Comparison of ENCODE assay signal across 9 mouse cellular contexts in genomic region chr5:118083060-118083638, GRCm38 (mm10). TPM values are rescaled to one million over a fixed set of nuclear protein-coding genes. Genes with fewer than 3 reads are reported as not detected.
DNase-seq lines count a peak whose midpoint lies in the region; ATAC-seq and TF ChIP-seq lines count a peak whose summit lies in the region.
"Had no signal": no experiment of that assay in that cellular context is flagged by ENCODE, and none has a peak within 500 bp of the region (broad histone marks: within the 10 kb centered on the region; RNA-seq: fewer than 3 reads in every experiment).

No protein-coding gene starts in this region.

- H3K4me1 ChIP-seq in intestine, embryonic 15.5 days (replicated peaks) = peaks cover 25% of the 10 kb centered on the region
- no peaks in the 10 kb centered on the region for H3K4me1 ChIP-seq in intestine, postnatal 0 days (replicated peaks; ENCODE audit: control insufficient read depth, insufficient read depth, low read length)
- H3K4me1 ChIP-seq in forebrain, embryonic 14.5 days (ENCODE audit: control insufficient read depth, insufficient read depth, low read length) = peaks cover 58% of the 10 kb centered on the region
- H3K4me1 ChIP-seq in midbrain, embryonic 14.5 days (ENCODE audit: control insufficient read depth, insufficient read depth, low read length) = peaks cover 53% of the 10 kb centered on the region

- H3K27ac ChIP-seq in intestine, embryonic 15.5 days = peak overlapping the region; percentile 52
- no peak overlapping the region for H3K27ac ChIP-seq in intestine, postnatal 0 days (ENCODE audit: low read depth, low read length)
- peak overlapping the region; percentile 87 for H3K27ac ChIP-seq in forebrain, embryonic 14.5 days (ENCODE audit: low read depth, low read length)
- peak overlapping the region; percentile 46 for H3K27ac ChIP-seq in midbrain, embryonic 14.5 days (replicated peaks; ENCODE audit: low read depth, low read length)

- ATAC-seq in intestine, embryonic 15.5 days = no peak
- no peak for ATAC-seq in intestine, postnatal 0 days
- ATAC-seq in forebrain, embryonic 14.5 days = no peak
- no peak for ATAC-seq in midbrain, embryonic 14.5 days (ENCODE audit: low FRiP score, low TSS enrichment)

- peak; percentile 43 to 54 for DNase-seq in cerebellum, postnatal 25 days
- DNase-seq in forebrain, embryonic 14.5 days (ENCODE audit: low spot score) = peak; percentile 56
- peak; percentile 34 for DNase-seq in midbrain, embryonic 14.5 days
- DNase-seq in adrenal gland, postnatal 10 days = no peak
- DNase-seq in frontal cortex, postnatal 14 days (ENCODE audit: low spot score in 2 of 2) = no peak
- DNase-seq: kidney, postnatal 36 days had no signal

- no peaks in the 10 kb centered on the region for H3K9me3 ChIP-seq in intestine, embryonic 15.5 days
- no peaks in the 10 kb centered on the region for H3K9me3 ChIP-seq in intestine, postnatal 0 days (ENCODE audit: control insufficient read depth)
- no peaks in the 10 kb centered on the region for H3K9me3 ChIP-seq in forebrain, embryonic 14.5 days (replicated peaks; ENCODE audit: control insufficient read depth, low read length)
- H3K9me3 ChIP-seq in midbrain, embryonic 14.5 days (ENCODE audit: control insufficient read depth, low read length) = no peaks in the 10 kb centered on the region
- H3K9me3 ChIP-seq: G1E had no signal

- no peak overlapping the region for H3K4me3 ChIP-seq in intestine, embryonic 15.5 days (replicated peaks)
- no peak overlapping the region for H3K4me3 ChIP-seq in intestine, postnatal 0 days (ENCODE audit: low read depth, low read length)
- H3K4me3 ChIP-seq in forebrain, embryonic 14.5 days (ENCODE audit: low read depth, low read length) = no peak overlapping the region
- H3K4me3 ChIP-seq in midbrain, embryonic 14.5 days (replicated peaks; ENCODE audit: low read depth, low read length) = no peak overlapping the region

- WGBS in intestine, embryonic 15.5 days = 43% methylated on average over 12 of the region's 12 CpGs
- 51% methylated on average over 12 of the region's 12 CpGs for WGBS in intestine, postnatal 0 days
- 49% methylated on average over 12 of the region's 12 CpGs for WGBS in forebrain, embryonic 14.5 days
- 63% methylated on average over 12 of the region's 12 CpGs for WGBS in midbrain, embryonic 14.5 days

- no peak overlapping the region for H3K9ac ChIP-seq in intestine, embryonic 15.5 days
- no peak overlapping the region for H3K9ac ChIP-seq in intestine, postnatal 0 days (ENCODE audit: low read depth, low read length)
- no peak overlapping the region for H3K9ac ChIP-seq in forebrain, embryonic 14.5 days (ENCODE audit: low read length)
- no peak overlapping the region for H3K9ac ChIP-seq in midbrain, embryonic 14.5 days (replicated peaks; ENCODE audit: low read length)

- no peaks in the 10 kb centered on the region for H3K36me3 ChIP-seq in intestine, embryonic 15.5 days
- peaks cover 3% of the 10 kb centered on the region for H3K36me3 ChIP-seq in intestine, postnatal 0 days (ENCODE audit: control insufficient read depth, insufficient read depth)
- H3K36me3 ChIP-seq in forebrain, embryonic 14.5 days (ENCODE audit: control insufficient read depth, insufficient read depth, low read length) = no peaks in the 10 kb centered on the region
- no peaks in the 10 kb centered on the region for H3K36me3 ChIP-seq in midbrain, embryonic 14.5 days (ENCODE audit: control insufficient read depth, insufficient read depth, low read length)

- no peaks in the 10 kb centered on the region for H3K27me3 ChIP-seq in intestine, embryonic 15.5 days (replicated peaks)
- no peaks in the 10 kb centered on the region for H3K27me3 ChIP-seq in intestine, postnatal 0 days (replicated peaks; ENCODE audit: control insufficient read depth, insufficient read depth, low read length)
- no peaks in the 10 kb centered on the region for H3K27me3 ChIP-seq in forebrain, embryonic 14.5 days (replicated peaks; ENCODE audit: control insufficient read depth, insufficient read depth, low read length)
- no peaks in the 10 kb centered on the region for H3K27me3 ChIP-seq in midbrain, embryonic 14.5 days (ENCODE audit: control insufficient read depth, insufficient read depth, low read length)

- H3K4me2 ChIP-seq in intestine, embryonic 15.5 days (replicated peaks) = no peak overlapping the region
- H3K4me2 ChIP-seq in intestine, postnatal 0 days (replicated peaks; ENCODE audit: low read depth) = no peak overlapping the region
- no peak overlapping the region for H3K4me2 ChIP-seq in forebrain, embryonic 14.5 days (ENCODE audit: low read length)
- H3K4me2 ChIP-seq in midbrain, embryonic 14.5 days (ENCODE audit: low read length) = no peak overlapping the region

- TF ChIP-seq CTCF in intestine, postnatal 0 days (IDR thresholded peaks at IDR 0.05; ENCODE audit: low read depth) = no peak

RNA-seq across cellular contexts. Expression of gene Tesc, which starts 55.6 kb away (rescaled TPM):
- polyA plus RNA-seq in intestine, embryonic 15.5 days (2015; fragmentation: Nextera tagmentation; extraction: Ambion mirVana) = 3.3 and 4.7 TPM in 2 replicates
- 2.8 and 3.3 TPM in 2 replicates for polyA plus RNA-seq in intestine, postnatal 0 days (2015; fragmentation: Nextera tagmentation; extraction: Ambion mirVana)
- polyA plus RNA-seq in forebrain, embryonic 14.5 days (2014; fragmentation: Nextera tagmentation; extraction: Ambion mirVana) = 8.0 and 10.0 TPM in 2 replicates
- 4.4 and 4.9 TPM in 2 replicates for polyA plus RNA-seq in midbrain, embryonic 14.5 days (2014; fragmentation: Nextera tagmentation; extraction: Ambion mirVana)
- 10 to 100 TPM; 54.4 to 61.5 TPM for total RNA-seq in adrenal gland, postnatal 10 days (2021)
- total RNA-seq: G1E had no signal
- polyA plus RNA-seq: G1E had no signal

Comparison
In these comparisons a context has a peak if more than half of its experiments do, and no peak if none do; other contexts are left out.
1. DNase-seq: peak in cerebellum, postnatal 25 days (2 of 2), forebrain, embryonic 14.5 days (single experiment) and midbrain, embryonic 14.5 days (single experiment); none in adrenal gland, postnatal 10 days (single experiment) and frontal cortex, postnatal 14 days (0 of 2).